Mouse (Mus musculus): ENCODE data around the gene Slc7a15.
"Not testable (repeated sequence)": the region's sequence is repeated elsewhere in the genome, so short reads cannot be mapped to it uniquely, and the experiment has no call there.

Gene Slc7a15

DNA sequence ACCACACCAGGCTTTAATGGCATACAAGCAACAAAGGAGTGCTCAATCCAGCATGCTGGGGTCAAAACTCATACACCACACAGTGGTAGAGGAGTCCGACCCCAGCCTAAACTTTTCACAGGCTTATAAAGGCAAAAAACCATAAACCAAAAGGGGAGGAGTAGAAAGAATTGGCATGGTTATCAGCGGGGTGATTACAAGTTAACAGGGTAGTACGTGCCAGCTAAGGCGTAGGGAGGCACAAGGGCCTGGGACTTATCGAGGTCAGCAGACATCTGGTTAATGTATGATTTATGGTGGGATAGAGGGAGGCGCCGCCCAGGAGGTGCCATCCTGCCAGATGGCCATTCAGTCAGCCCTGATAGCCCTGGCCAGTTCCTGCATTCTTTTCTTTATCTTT is at the start of gene Slc7a15:
Gene Slc7a15, minus strand, starts transcription at position 101 of the 400 bp plus-strand sequence.
- in situ Hi-C loops (cut with MboI; ENCODE audit: unreplicated experiment in 2 of 2) = not testable (repeated sequence)

DNA sequence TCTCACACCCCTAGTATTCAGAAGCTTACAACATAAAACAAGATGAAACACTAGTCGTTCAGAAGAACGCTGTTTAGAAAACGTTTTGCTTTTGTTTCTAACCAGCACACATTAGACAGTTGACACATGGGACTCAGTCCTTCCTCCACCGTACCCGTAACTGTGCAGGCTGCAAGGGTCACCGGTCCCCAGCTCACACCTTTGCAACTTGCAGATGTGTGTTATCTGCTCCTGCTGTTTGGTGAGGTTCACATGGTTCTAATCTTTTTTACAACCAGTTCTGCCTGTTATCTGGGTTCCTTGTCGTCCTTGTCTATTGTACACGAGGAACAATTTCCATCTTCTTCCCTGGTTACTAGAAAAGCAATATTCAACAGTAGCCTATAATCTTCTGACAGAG is 49.3 kb upstream of the Slc7a15 start:
- in situ Hi-C loops (cut with MboI; ENCODE audit: unreplicated experiment in 2 of 2) = loop anchor here (10.0 to 25.0 kb wide), 5 partner anchors 89 to 1739 kb away; partner anchors contain the start of genes Laptm4a (in 1 of the 2), Ldah (in 1 of the 2) and Rdh14 (in 1 of the 2)

DNA sequence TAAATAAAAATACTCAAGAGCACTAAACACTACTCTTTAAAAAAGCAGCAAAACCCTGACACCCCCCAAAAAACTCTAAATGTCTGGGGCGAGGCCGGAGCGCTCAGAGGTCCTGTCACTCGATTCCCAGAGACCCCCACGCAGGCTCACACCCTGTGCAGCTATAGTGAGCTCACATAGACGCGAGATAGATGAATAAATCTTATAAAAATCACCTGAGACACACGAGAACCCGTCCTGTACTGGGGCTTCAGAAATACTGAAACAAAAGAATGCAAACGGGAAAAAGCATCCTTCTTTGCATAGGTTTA is 42.5 kb upstream of the Slc7a15 start:
- in situ Hi-C loops (cut with MboI; ENCODE audit: unreplicated experiment in 2 of 2) = loop anchor here (10.0 to 25.0 kb wide), 5 partner anchors 96 to 1746 kb away; partner anchors contain the start of genes Laptm4a (in 1 of the 2), Ldah (in 1 of the 2) and Rdh14 (in 1 of the 2)

DNA sequence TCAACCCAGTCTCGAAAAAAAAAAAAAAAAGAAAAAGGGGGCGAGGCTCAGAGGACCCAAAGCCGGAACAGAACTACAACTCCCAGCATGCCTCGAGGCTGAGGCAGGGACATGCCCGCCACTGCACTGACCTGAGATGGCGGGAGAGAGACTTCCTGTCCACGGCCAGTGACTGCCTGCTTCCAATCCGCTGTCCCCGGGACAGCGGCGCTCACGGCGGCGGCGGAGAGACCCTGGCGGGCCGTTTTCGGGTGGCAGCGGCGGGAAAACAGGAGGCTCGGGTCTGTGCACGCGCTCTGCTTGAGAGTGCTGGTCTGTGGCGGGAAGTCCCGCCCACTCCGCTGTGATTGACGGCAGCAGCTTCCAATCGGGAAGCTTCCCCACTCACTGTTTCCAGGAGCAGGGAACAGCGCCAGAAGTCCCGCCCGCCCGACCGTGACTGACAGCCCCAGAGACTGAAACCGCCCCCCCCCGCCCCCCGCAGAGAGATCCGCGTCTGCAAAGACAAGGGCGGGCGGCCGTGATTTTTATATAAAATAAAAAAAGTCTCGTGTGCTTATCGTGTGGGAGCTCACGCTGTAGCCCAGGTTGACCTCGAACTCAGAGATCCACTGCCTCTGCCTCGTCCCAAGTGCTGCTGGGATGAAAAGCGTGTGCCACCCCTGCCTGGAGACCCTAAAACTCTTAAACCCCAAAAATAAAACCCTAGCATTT is 42.0 kb upstream of the Slc7a15 start:
- in situ Hi-C loops (cut with MboI; ENCODE audit: unreplicated experiment in 2 of 2) = loop anchor here (10.0 to 25.0 kb wide), 5 partner anchors 96 to 1746 kb away; partner anchors contain the start of genes Laptm4a (in 1 of the 2), Ldah (in 1 of the 2) and Rdh14 (in 1 of the 2)

DNA sequence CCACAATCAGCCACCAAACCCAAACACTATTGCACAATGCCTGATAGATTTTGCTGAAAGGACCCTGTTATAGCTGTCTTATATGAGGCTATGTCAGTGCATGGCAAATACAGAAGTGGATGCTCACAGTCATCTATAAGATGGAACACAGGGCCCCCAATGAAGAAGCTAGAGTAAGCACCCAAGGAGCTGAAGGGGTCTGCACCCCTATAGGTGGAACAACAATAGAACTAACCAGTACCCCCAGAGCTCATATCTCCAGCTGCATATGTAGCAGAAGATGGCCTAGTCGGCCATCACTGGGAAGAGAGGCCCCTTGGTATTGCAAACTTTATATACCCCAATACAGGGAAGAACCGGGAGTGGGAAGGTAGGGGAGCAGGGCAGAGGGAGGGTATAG is 41.3 kb upstream of the Slc7a15 start:
- in situ Hi-C loops (cut with MboI; ENCODE audit: unreplicated experiment in 2 of 2) = loop anchor here (10.0 to 25.0 kb wide), 5 partner anchors 97 to 1747 kb away; partner anchors contain the start of genes Laptm4a (in 1 of the 2), Ldah (in 1 of the 2) and Rdh14 (in 1 of the 2)

DNA sequence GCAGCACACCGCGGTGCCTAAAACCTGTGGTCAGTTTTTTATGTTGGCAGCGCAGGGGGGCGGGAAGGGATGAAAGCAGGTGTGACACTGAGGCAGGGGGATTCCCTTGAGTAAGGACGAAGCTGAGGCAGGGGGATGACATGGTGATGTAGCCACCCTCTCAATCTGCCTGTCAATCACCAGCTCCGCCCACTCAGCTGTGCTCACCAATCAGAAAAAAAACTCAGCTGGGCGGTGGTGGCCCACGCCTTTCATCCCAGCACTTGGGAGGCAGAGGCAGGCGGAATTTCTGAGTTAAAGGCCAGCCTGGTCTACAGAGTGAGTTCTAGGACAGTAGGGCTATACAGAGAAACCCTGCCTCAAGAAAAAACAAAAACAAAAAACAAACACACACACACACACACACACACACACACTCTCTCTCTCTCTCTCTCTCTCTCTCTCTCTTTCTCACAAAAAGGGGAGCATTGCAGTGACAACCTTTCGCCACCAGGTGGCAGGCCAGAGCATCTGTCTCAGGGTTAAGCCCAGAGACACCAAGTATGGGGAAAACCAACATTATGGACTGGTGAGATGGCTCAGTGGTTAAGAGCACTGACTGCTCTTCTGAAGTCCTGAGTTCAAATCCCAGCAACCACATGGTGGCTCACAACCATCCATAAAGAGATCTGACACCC is 39.7 kb upstream of the Slc7a15 start:
- in situ Hi-C loops (cut with MboI; ENCODE audit: unreplicated experiment in 2 of 2) = loop anchor here (5.0 to 25.0 kb wide), 6 partner anchors 64 to 1749 kb away; partner anchors contain the start of genes Laptm4a (in 1 of the 2), Ldah (in 1 of the 2) and Rdh14 (in 1 of the 2)

DNA sequence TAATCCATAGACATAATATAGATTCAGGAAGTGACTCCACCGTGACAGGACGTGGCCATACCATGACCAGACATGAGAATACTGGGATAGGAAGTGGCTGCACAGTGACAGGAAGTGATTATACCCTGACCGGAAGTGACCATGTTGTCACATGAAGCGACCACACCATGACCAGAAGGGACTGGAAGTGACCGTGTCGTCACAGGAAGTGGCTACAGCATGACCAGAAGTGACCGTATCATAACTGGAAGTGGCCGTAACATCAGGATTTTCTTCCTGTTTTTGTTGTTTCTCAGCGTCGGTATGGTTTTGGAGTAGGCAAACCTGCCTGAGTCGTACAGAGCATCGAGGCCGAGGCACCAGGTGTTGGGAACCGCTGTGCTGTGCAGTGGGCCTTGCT is 38.1 kb upstream of the Slc7a15 start:
- in situ Hi-C loops (cut with MboI; ENCODE audit: unreplicated experiment in 2 of 2) = loop anchor here (5.0 to 25.0 kb wide), 6 partner anchors 65 to 1750 kb away; partner anchors contain the start of genes Laptm4a (in 1 of the 2), Ldah (in 1 of the 2) and Rdh14 (in 1 of the 2)

DNA sequence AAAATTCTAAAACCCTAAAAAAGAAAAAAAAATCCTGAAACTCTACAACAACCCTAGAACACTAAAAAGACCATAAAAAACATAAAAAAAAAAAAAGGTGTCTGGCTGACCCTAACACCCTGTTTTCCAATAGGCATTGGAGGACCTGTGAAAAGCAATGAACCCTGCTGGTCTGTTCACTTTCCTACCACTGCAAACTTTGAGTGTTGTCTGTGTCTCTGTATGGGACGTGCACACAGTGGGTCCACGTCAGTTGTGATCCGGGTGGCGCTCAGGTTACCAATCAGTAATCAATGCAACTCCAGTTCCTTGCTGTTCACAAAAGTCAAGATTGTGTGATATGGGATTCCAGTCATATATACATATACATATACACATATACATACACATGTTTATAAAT is 36.7 kb upstream of the Slc7a15 start:
- in situ Hi-C loops (cut with MboI; ENCODE audit: unreplicated experiment in 2 of 2) = loop anchor here (5.0 to 25.0 kb wide), 6 partner anchors 67 to 1752 kb away; partner anchors contain the start of genes Laptm4a (in 1 of the 2), Ldah (in 1 of the 2) and Rdh14 (in 1 of the 2)

DNA sequence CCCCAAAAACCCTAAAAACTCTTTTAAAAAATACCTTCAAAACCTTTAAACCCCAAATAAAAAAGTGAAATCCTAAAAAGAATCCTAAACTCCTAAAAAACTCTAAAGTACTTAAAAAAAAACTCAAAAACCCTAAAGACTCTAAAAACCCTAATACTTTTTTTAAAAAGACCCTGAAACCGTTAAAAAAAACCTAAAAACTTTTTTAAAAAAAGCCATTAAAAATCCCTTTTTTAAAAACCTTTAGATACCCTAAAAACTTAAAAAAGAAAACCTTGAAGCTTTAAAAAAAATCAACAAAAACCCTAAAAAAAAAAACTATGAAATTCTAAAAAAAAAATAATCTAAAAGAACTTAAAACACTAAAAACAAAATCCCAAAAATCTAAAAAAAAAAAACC is 35.4 kb upstream of the Slc7a15 start:
- in situ Hi-C loops (cut with MboI; ENCODE audit: unreplicated experiment in 2 of 2) = loop anchor here (10.0 to 25.0 kb wide), 5 partner anchors 103 to 1753 kb away; partner anchors contain the start of genes Laptm4a (in 1 of the 2), Ldah (in 1 of the 2) and Rdh14 (in 1 of the 2)

DNA sequence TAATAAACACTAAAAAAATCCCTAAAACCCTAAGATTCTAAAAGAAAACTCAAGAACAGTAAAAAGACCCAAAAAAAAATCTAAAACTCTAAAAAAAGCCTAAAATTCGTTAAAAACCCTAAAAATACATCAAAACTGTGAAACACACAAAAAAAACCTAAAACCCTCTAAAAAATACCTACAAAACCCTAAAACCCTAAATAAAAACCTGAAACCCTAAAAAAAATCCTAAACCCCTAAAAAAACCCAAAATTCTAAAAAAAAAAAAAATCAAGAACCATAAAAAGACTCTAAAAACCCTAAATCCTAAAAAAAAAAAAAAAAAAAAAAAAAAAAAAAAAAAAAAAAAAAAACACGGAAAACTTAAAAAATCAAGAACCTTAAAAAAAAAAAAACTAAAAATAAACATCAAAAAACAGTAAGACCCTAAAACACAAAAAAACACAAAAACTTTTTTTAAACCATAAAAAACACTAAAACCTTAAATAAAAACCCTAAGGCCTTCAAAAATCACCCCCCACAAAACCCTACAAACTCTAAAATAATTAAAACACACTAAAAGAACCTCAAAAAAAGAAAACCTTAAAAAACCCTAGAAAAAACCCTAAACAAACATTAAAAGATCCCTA is 34.0 kb upstream of the Slc7a15 start:
- in situ Hi-C loops (cut with MboI; ENCODE audit: unreplicated experiment in 2 of 2) = loop anchor here (10.0 to 25.0 kb wide), 5 partner anchors 104 to 1754 kb away; partner anchors contain the start of genes Laptm4a (in 1 of the 2), Ldah (in 1 of the 2) and Rdh14 (in 1 of the 2)

DNA sequence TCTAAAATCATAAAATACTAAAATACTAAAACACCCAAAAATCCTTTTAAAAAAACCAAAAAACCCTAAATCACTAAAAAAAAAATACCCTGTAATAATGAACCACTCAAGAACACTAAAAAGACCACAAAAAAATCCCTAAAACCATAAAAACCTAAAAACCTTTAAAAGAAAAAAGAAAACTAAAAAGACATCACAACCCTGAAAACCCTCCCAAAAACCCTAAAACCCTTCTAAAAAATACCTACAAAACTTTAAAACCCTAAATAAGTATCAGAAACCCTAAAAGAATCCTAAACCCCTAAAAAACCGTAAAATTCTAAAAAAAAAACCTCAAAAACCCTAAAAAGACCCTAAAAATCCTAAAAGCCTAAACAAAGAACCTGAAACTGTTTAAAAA is 32.8 kb upstream of the Slc7a15 start:
- in situ Hi-C loops (cut with MboI; ENCODE audit: unreplicated experiment in 2 of 2) = loop anchor here (10.0 to 25.0 kb wide), 5 partner anchors 106 to 1756 kb away; partner anchors contain the start of genes Laptm4a (in 1 of the 2), Ldah (in 1 of the 2) and Rdh14 (in 1 of the 2)

DNA sequence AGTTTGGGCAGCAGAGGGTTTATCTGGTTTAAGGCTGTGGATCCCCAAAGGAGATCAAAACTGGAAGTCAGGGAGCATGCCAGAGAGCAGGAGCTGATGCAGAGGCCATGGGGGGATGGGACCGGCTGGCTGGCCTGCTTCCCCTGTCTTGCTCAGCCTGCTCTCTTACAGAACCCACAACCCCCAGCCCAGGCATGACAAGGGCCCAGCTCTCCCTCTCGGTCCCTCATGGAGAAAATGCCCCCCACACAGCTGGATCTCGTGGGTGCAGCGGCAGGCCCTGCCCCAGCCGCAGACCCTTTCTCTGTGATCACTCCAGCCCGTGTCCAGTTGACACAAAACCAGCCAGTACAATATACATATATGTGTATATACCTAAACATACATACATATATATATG is 30.7 kb upstream of the Slc7a15 start:
- in situ Hi-C loops (cut with MboI; ENCODE audit: unreplicated experiment in 2 of 2) = loop anchor here (25.0 kb wide), 4 partner anchors 108 to 1758 kb away; partner anchors contain the start of genes Laptm4a (in 1 of the 2), Ldah (in 1 of the 2) and Rdh14 (in 1 of the 2)

DNA sequence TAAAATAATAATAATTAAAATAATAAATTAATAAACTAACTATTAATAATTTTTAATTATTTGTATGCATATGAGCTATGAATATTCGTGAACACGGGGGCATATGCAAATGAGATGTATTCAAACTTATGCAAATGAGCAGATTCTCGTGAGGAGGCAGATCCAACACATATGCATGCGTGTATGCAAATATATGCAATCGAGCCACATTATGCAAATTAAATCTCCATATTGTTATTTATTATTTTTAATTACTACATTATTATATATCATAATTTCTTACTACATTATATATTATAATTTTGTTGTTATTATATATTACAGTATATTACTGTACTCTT is 21.8 kb upstream of the Slc7a15 start:
- in situ Hi-C loops (cut with MboI; ENCODE audit: unreplicated experiment in 2 of 2) = no loop called here

DNA sequence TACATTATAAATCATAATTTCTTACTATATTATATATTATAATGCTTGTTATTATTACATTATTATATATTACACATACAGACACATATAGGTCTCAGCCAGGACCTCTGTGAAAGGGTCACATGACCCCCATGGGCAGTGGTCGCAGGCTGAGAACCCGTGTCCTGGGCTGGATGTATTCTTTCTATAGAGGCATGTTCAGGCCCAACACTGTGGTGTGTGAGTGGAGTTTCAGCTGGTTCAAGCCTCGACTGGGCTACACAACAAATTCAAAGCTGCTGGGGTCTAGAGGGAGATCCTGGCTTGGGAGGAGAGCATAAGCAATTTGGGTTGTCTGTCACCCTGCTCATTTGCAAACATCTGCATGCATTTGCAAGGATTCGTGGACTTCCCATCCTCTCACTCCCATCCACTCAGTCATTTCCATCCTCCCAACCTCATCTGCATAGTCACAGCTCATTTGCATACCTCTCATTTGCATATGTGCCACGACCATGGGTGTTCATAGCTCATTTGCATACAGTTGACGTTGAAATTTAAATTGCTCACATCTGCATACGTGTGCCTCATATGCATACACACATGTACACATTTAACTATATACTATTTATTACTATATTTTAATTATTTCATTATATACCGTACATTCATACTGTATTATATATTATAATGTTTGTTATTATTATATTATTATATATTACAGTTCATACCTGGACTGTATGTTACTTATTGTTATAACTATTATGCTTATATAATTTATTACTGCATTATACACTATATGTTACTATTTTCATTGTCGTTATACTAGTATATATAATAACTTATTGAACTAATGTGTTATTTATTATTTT is 21.2 kb upstream of the Slc7a15 start:
- in situ Hi-C loops (cut with MboI; ENCODE audit: unreplicated experiment in 2 of 2) = no loop called here

DNA sequence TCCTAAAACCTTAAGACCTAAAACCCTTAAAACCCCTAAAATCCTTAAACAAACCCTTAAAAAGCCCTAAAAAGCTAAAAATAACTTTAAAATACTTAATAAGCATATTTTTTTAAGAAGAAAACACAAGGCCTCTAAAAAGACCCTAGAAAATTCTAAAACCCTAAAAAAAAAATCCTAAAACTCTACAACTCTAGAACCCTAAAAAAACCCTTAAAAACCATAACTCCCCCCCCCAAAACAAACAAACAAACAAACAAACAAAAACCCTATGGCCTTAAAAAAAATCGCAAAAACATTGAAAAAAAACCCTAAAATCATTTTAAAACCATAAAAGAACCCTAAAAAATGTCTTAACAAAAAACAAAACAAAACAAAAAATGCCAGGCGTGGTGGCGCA is 19.4 kb upstream of the Slc7a15 start:
- in situ Hi-C loops (cut with MboI; ENCODE audit: unreplicated experiment in 2 of 2) = no loop called here

DNA sequence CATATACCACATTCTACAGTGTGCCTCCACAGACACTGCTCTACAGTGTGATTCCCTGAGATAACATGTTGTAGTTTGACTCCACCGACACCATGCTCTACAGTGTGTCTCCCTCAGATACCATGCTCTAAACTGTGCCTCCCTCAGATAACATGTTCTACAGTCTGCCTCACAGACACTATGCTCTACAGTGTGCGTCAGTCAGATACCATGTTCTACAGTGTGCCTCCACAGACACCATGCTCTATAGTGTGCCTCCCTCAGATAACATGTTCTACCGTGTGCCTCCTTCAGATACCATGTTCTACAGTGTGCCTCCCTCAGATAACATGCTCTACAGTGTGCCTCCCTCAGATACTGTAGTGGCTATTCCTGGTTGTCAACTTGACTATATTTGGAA is 10.2 kb upstream of the Slc7a15 start:
- in situ Hi-C loops (cut with MboI; ENCODE audit: unreplicated experiment in 2 of 2) = no loop called here

DNA sequence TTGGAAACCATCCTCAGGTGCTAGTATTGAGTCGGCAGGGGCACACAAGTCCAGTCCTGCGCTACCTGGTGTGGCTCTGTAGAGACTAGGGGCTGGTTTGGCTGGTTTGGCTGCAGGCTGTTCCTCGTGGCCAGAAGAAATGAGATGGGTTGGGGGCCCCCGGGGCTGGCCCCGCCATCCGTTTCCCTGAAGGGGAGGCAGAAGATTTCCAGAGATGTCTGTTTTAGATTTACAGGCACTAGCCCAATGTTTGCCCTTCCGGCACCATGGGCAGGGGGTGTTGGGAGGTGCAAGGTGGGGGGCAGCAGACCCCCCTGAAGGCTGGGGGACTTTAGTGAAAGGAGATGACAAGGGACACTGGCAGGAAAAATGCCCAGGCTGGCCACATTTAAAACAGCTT is 3.3 kb downstream of the Slc7a15 start:
- in situ Hi-C loops (cut with MboI; ENCODE audit: unreplicated experiment in 2 of 2) = no loop called here

DNA sequence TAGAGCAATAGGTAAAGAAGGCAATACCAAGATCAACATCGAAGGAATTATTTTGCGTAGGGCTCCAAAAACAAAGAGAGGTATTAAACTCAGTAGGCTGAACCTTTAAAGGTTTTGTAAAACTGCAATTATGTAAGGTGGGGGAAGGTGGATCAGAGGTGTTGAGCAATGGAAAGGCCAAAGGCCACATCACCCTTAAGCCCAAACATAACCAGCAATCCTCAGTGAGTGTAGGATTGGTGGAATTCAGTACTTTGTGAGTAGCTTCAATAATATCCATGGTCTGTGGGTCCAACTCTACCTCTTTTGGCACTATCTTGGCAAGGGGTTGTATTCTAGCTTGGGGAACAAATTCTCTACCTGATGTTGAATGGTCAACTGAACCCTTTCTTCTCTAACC is 7.5 kb downstream of the Slc7a15 start:
- in situ Hi-C loops (cut with MboI; ENCODE audit: unreplicated experiment in 2 of 2) = not testable (repeated sequence)

DNA sequence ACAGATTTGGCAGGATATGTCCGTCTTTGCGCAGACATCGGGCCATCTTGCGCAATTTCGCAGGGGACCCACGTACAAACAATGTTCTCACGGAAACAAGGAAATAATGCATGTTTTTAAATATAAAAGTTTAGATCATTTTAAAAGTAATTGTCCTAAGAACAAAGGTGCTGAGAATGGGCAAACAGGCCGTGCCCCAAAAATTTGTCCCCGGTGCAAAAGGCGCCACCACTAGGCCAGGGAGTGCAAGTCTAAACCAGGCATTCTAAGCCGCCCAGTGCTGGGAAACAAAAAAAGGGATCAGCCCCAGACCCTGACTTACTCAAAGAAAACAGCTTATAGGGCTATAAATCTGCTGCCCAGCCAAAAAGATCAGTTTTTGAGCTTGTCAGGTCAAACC is 25.5 kb downstream of the Slc7a15 start:
- in situ Hi-C loops (cut with MboI; ENCODE audit: unreplicated experiment in 2 of 2) = no loop called here
